Mouse (Mus musculus) embryonic facial prominence, embryonic 15.5 days (tissue): ENCODE measurements at regions not wholly inside any gene's neighbourhood (a gene's known extent, or its start where the extent isn't known, plus 50 kb on each side); places are given as distances from the start of the nearest gene placed in this dataset.

Experiments
- ATAC-seq: fragments of 200-750 bp; cut with Nextera tagmentation; 2 replicates; pipeline ENCODE4 v1.8.0; 2017; ENCODE audit warnings: low read depth, moderate TSS enrichment; ENCODE audit not compliant: insufficient number of reproducible peaks, low FRiP score, low TSS enrichment
- H3K27ac ChIP-seq: fragments of 300-500 bp; sonication (generic); replicated peaks from 2 replicates; pipeline ENCODE4 v1.5.1; 2015; ENCODE audit warnings: mild to moderate bottlenecking, inconsistent platforms
- H3K27me3 ChIP-seq: fragments of 300-500 bp; sonication (generic); 2 replicates; pipeline ENCODE4 v1.6.1; 2015; ENCODE audit warnings: inconsistent platforms
- H3K36me3 ChIP-seq: fragments of 300-500 bp; sonication (generic); 2 replicates; pipeline ENCODE4 v1.6.1; 2015; ENCODE audit warnings: mild to moderate bottlenecking, inconsistent platforms
- H3K4me1 ChIP-seq: fragments of 300-500 bp; sonication (generic); 2 replicates; pipeline ENCODE4 v1.6.1; 2015; ENCODE audit warnings: inconsistent platforms
- H3K4me2 ChIP-seq: fragments of 300-500 bp; sonication (generic); replicated peaks from 2 replicates; pipeline ENCODE4 v1.6.1; 2015; ENCODE audit warnings: mild to moderate bottlenecking, inconsistent platforms
- H3K4me3 ChIP-seq: fragments of 300-500 bp; sonication (generic); replicated peaks from 2 replicates; pipeline ENCODE4 v1.5.1; 2015; ENCODE audit warnings: mild to moderate bottlenecking, inconsistent platforms
- H3K9ac ChIP-seq: fragments of 300-500 bp; sonication (generic); 2 replicates; pipeline ENCODE4 v1.6.1; 2015; ENCODE audit warnings: inconsistent platforms
- H3K9me3 ChIP-seq: fragments of 300-500 bp; sonication (generic); replicated peaks from 2 replicates; pipeline ENCODE4 v1.6.1; 2016; ENCODE audit warnings: inconsistent platforms
- WGBS: fragments of 180-500 bp; shearing (Covaris S2); methylation state at CpG from one replicate; pipeline ENCODE4 v1.1.7; 2015; 5-methylcytosine and 5-hydroxymethylcytosine counted together

- Histone ChIP-seq H3K36me3 (no peaks in the 10 kb centered on the region), H3K9me3 (no peaks in the 10 kb centered on the region), H3K4me1 (peaks cover 23% of the 10 kb centered on the region; the same call in 1 of the 2 replicates), H3K27me3 (no peaks in the 10 kb centered on the region), H3K9ac (no peak overlapping the region), H3K4me3 (no peak overlapping the region), H3K27ac (no peak overlapping the region), H3K4me2 (no peak overlapping the region)
- no peak for ATAC-seq
- 26% methylated on average over 5 of the region's 5 CpGs for WGBS
These were observed 160.2 kb downstream of the Sox4 start for GRCm38 (mm10) chr13:28793166-28793935.

GRCm38 (mm10) chr13:28792461-28793165, 160.9 kb downstream of the Sox4 start:
- Histone ChIP-seq H3K27me3 (no peaks in the 10 kb centered on the region), H3K27ac (no peak overlapping the region), H3K9ac (no peak overlapping the region), H3K4me2 (no peak overlapping the region), H3K4me1 (peaks cover 24% of the 10 kb centered on the region; the same call in 1 of the 2 replicates), H3K4me3 (no peak overlapping the region), H3K36me3 (no peaks in the 10 kb centered on the region), H3K9me3 (no peaks in the 10 kb centered on the region)
- 75% methylated on average over 12 of the region's 12 CpGs for WGBS
- no peak for ATAC-seq

DNA sequence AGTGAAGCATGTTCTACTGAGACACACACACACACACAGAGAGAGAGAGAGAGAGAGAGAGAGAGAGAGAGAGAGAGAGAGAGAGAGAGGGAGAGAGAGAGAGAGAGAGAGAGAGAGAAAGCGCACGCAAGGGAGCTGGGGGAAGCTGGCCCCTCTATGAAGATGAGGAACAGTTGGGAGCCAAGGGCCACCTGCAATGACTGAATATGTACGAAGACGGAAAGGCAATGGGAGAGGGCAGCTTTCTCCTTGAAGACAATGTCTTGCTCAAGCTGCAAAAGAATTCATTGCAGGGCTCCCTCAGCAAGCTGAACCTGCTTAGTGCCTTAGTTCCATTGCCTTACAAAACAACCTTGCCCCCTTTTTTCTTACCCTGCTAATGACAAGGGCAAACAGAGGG, 163.1 kb downstream of the Sox4 start:
- H3K4me3 ChIP-seq, result no peak overlapping the region
- no peak for ATAC-seq
- no peak overlapping the region for H3K9ac ChIP-seq
- H3K9me3 ChIP-seq, result no peaks in the 10 kb centered on the region
- H3K4me1 ChIP-seq, result peaks cover 34% of the 10 kb centered on the region; the same call in 1 of the 2 replicates
- no peaks in the 10 kb centered on the region for H3K27me3 ChIP-seq
- no peaks in the 10 kb centered on the region for H3K36me3 ChIP-seq
- no peak overlapping the region for H3K27ac ChIP-seq
- WGBS, result 78% methylated on average over 4 of the region's 4 CpGs
- H3K4me2 ChIP-seq, result no peak overlapping the region

- peaks cover 17% of the 10 kb centered on the region; the same call in 1 of the 2 replicates for H3K4me1 ChIP-seq
- H3K27me3 ChIP-seq, result no peaks in the 10 kb centered on the region
- peak overlapping the region; percentile 8; the same call in 1 of the 2 replicates for H3K4me2 ChIP-seq
- H3K9me3 ChIP-seq, result no peaks in the 10 kb centered on the region
- no peak overlapping the region for H3K9ac ChIP-seq
- WGBS, result 20% methylated on average over 3 of the region's 3 CpGs
- ATAC-seq, result no peak
- H3K36me3 ChIP-seq, result no peaks in the 10 kb centered on the region
- H3K4me3 ChIP-seq, result no peak overlapping the region
- 0 out of 2 replicates have a peak overlapping the region, but pooled peaks have one; percentile 60 for H3K27ac ChIP-seq
These were observed 166.2 kb downstream of the Sox4 start for GRCm38 (mm10) chr13:28787331-28787643.

- Histone ChIP-seq H3K9ac (no peak overlapping the region), H3K9me3 (no peaks in the 10 kb centered on the region), H3K4me3 (no peak overlapping the region), H3K27me3 (no peaks in the 10 kb centered on the region), H3K4me1 (peaks cover 19% of the 10 kb centered on the region; the same call in 1 of the 2 replicates), H3K36me3 (no peaks in the 10 kb centered on the region), H3K4me2 (peak overlapping the region; percentile 8; the same call in 1 of the 2 replicates), H3K27ac (0 out of 2 replicates have a peak overlapping the region, but pooled peaks have one; percentile 60)
- WGBS, result 34% methylated on average over 9 of the region's 9 CpGs
- no peak for ATAC-seq
These were observed 166.7 kb downstream of the Sox4 start for GRCm38 (mm10) chr13:28786629-28787330.

DNA sequence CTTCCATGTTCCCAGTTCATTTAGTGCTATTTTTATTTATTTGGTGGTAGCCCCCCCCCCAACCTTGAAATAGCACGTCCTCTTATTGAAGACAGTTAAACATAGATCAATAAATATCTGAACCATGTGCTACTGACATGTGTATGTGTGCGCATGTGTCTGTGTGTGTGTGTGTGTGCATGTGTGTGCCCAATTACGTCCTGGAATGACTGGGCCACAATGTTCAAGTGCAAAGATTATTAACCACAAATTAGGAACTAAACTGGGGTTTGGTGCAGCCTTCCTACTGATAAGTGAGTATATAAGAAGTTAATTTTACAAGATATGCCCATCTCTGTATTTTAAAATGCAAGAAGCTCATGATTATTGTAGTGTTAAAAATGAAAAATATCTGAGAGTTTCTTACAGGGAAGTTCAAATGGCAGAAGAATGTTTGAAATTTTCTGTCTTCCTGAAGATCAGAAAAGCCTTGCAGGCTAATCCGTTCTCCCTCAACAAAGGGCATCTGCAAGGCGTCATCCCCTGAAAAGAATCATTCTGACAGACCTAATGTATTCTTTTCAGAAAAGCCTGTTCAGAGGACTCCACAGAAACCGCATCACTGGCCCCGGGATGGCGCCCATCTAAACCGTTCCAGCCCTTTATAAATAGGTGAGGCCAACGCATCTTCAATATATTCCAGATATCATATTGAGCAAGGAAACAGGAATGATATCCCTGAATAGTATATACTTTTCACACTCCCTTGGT, 170.8 kb downstream of the Sox4 start:
- no peaks in the 10 kb centered on the region for H3K9me3 ChIP-seq
- no peak overlapping the region for H3K27ac ChIP-seq
- 31% methylated on average over 10 of the region's 10 CpGs for WGBS

DNA sequence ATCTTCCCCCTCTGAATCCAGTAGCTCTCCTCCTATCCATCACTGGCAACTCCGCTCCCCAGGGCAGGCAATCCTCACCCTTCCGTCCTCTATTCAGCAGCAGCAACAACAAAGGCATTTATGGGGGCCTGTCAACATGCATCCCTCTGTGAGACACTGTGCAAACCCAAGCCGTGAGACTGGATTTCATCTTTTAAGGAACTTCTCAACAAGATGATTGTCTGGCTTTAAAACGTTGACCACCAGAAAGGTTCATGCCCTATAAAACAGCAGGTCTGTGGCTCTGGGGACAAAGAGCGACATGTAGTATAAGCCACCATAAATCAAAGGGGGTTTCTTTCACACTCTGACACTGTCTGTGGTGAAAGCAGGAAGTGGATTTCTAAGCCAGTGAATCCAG, 171.4 kb downstream of the Sox4 start:
- no peak overlapping the region for H3K4me2 ChIP-seq
- ATAC-seq, result no peak
- no peak overlapping the region for H3K27ac ChIP-seq
- H3K4me1 ChIP-seq, result peaks cover 20% of the 10 kb centered on the region; the same call in 1 of the 2 replicates
- WGBS, result 35% methylated on average over 5 of the region's 5 CpGs
- H3K9ac ChIP-seq, result no peak overlapping the region
- H3K36me3 ChIP-seq, result no peaks in the 10 kb centered on the region
- no peaks in the 10 kb centered on the region for H3K27me3 ChIP-seq
- no peaks in the 10 kb centered on the region for H3K9me3 ChIP-seq
- H3K4me3 ChIP-seq, result no peak overlapping the region

More for the DNA sequence above, 170.8 kb downstream of the Sox4 start:
- H3K27me3 ChIP-seq, result no peaks in the 10 kb centered on the region
- no peaks in the 10 kb centered on the region for H3K36me3 ChIP-seq
- no peak overlapping the region for H3K9ac ChIP-seq
- H3K4me2 ChIP-seq, result no peak overlapping the region
- H3K4me1 ChIP-seq, result peaks cover 26% of the 10 kb centered on the region; the same call in 1 of the 2 replicates
- no peak for ATAC-seq
- no peak overlapping the region for H3K4me3 ChIP-seq

DNA sequence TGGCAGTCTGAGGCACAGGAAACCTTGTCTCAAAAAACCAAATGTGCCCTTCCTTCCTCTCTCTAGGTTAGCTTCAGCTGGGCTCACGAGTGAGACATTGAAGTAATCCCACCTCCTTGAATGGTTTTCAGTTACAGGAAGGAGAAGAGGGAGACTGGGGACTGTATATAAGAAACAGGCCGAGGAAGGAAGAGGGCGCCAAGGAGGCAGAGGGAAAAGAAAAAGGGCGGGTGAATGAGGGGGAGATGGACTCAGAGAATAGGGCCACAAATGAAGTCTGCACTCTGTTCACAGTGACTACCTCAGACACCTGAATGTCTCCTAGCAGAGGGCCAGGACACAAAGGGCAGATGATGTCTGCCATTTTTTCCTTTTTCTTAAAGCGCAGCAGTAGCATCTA, 171.9 kb downstream of the Sox4 start:
- H3K4me3 ChIP-seq, result no peak overlapping the region
- no peaks in the 10 kb centered on the region for H3K9me3 ChIP-seq
- no peak for ATAC-seq
- no peaks in the 10 kb centered on the region for H3K36me3 ChIP-seq
- no peak overlapping the region for H3K27ac ChIP-seq
- H3K4me2 ChIP-seq, result no peak overlapping the region
- H3K4me1 ChIP-seq, result peaks cover 16% of the 10 kb centered on the region; the same call in 1 of the 2 replicates
- 33% methylated on average over 5 of the region's 5 CpGs for WGBS
- H3K9ac ChIP-seq, result no peak overlapping the region
- no peaks in the 10 kb centered on the region for H3K27me3 ChIP-seq

- H3K4me3 ChIP-seq, result no peak overlapping the region
- no peak overlapping the region for H3K9ac ChIP-seq
- no peak overlapping the region for H3K27ac ChIP-seq
- 50% methylated on average over 5 of the region's 5 CpGs for WGBS
- ATAC-seq, result no peak
- no peaks in the 10 kb centered on the region for H3K36me3 ChIP-seq
- no peaks in the 10 kb centered on the region for H3K27me3 ChIP-seq
- H3K4me1 ChIP-seq, result 0 out of 2 replicates have a peak, but pooled peaks cover 12% of the 10 kb centered on the region
- H3K4me2 ChIP-seq, result no peak overlapping the region
- H3K9me3 ChIP-seq, result no peaks in the 10 kb centered on the region
These were observed 173.1 kb downstream of the Sox4 start for GRCm38 (mm10) chr13:28780462-28780861.

GRCm38 (mm10) chr13:28775142-28775815, 178.2 kb downstream of the Sox4 start:
- Histone ChIP-seq H3K4me1 (peaks cover 16% of the 10 kb centered on the region), H3K9ac (no peak overlapping the region), H3K36me3 (no peaks in the 10 kb centered on the region), H3K9me3 (no peaks in the 10 kb centered on the region), H3K4me2 (no peak overlapping the region), H3K27me3 (no peaks in the 10 kb centered on the region), H3K4me3 (no peak overlapping the region), H3K27ac (no peak overlapping the region)
- no peak for ATAC-seq
- WGBS, result 69% methylated on average over 7 of the region's 7 CpGs
